Mouse (Mus musculus) fibroblast of lung, adult 2 months (primary cell): ENCODE results near the gene 1700009N14Rik.

ENCODE experiments used
- DNase-seq: peaks from one replicate; pipeline ENCODE4 v3.0.0-alpha.2; 2011; ENCODE audit warnings: low read depth

The 1700009N14Rik gene

GRCm38 (mm10) chr4:39450069-39450468 is at the start of gene 1700009N14Rik:
Gene 1700009N14Rik, plus strand, starts transcription at chr4:39450295.
- no peak for DNase-seq

DNA sequence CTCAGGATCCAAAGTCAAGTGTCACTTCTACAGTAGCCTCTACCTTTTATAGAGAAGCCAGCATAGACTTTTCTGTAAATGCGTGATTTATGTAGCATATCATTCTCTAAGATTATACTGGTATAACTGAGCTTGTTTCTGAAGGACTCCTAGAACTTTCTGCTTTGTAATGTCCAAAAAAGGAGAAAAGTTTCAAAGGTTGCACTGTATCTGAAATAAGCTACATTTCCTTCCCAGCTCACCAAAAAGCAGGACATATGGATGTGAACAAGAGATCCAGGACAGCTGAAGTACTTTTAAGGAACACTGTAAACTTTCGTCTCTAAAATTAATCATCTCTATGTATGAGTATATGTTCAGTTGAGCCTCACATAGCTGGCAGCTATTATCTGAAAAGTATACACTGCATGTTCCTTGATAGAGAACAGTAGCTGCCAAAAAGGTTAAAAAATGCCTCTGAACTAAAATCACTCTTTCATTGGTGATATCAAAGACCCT is 12.2 kb upstream of the 1700009N14Rik start:
- no peak for DNase-seq

GRCm38 (mm10) chr4:39474291-39474690 is 24.2 kb downstream of the 1700009N14Rik start:
- DNase-seq, result no peak

DNA sequence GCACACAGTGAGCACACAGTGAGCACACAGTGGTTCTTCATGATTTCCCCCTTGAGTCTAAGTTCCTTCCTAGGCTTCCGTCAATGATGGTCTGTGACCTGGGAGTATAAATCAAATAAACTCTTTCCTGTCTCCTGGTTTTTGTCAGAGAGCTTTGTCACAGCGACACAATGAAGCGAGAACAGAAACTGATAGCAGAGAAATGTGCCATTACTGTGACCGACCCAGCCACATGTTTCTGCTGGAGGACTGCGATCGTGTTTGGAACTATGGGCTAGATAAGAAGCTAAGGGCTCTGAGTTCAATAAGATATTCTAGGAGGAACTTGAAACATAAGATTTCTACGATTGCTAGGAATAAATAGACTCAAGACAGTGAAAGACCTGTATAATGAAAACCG is 36.3 kb downstream of the 1700009N14Rik start:
- DNase-seq, result no peak

- no peak for DNase-seq
Measured at GRCm38 (mm10) chr4:39493596-39493995, 43.5 kb downstream of the 1700009N14Rik start.

DNA sequence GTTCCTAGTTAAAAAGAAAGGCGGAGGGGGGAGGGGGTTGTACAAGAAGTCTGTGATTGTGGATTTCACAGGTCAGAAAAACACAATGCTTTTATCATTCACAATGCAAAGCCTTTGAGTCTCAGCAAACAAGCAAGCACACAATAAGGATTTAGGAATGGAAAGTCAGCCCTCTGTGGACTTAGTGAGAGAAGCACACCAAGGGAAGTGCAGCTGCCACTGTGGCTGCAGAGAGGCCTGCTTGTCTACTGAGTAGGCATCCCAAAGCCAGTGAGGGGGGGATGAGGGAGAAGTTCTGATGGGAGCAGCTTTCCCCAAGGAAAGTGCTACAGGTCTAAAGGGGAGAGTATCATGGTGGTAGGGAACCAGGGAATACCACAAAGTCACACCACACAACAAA is 45.8 kb downstream of the 1700009N14Rik start:
- no peak for DNase-seq
